Mouse (Mus musculus): ENCODE results near the gene Cx3cr1. TPM values are rescaled to one million over a fixed set of nuclear protein-coding genes. Genes with fewer than 3 reads are reported as not detected.

The Cx3cr1 gene
- polyA plus RNA-seq, 1 experiment from 2014 or later: 4.1 TPM

- DNase-seq (ENCODE audit: low spot score): no peak
- Histone ChIP-seq H3K27me3 (ENCODE audit: insufficient read depth, poor library complexity, severe bottlenecking) (peaks cover under 1% of the 10 kb centered on the region; the same call in 1 of the 2 replicates), H3K36me3 (no peaks in the 10 kb centered on the region), H3K4me1 (no peaks in the 10 kb centered on the region), H3K4me3 (no peak overlapping the region), H3K27ac (no peak overlapping the region), H3K9me3 (no peaks in the 10 kb centered on the region)
- WGBS: 74% methylated on average over 7 of the region's 7 CpGs
Observed at GRCm38 (mm10) chr9:120079901-120080300, 10.2 kb upstream of the Cx3cr1 start.

- Histone ChIP-seq H3K27ac (no peak overlapping the region), H3K4me1 (no peaks in the 10 kb centered on the region), H3K9me3 (no peaks in the 10 kb centered on the region), H3K27me3 (ENCODE audit: insufficient read depth, poor library complexity, severe bottlenecking) (no peaks in the 10 kb centered on the region), H3K4me3 (no peak overlapping the region), H3K36me3 (no peaks in the 10 kb centered on the region)
- WGBS: 74% methylated on average over 3 of the region's 3 CpGs
- no peak for DNase-seq (ENCODE audit: low spot score)
Observed at GRCm38 (mm10) chr9:120078241-120078640, 8.6 kb upstream of the Cx3cr1 start.

GRCm38 (mm10) chr9:120074516-120074915, 4.8 kb upstream of the Cx3cr1 start:
- no peak for DNase-seq (ENCODE audit: low spot score)
- H3K4me1 ChIP-seq: 0 out of 2 replicates have a peak, but pooled peaks cover 4% of the 10 kb centered on the region
- H3K9me3 ChIP-seq: no peaks in the 10 kb centered on the region
- WGBS: 82% methylated on average over 7 of the region's 7 CpGs
- no peaks in the 10 kb centered on the region for H3K36me3 ChIP-seq
- H3K27ac ChIP-seq: no peak overlapping the region
- no peak overlapping the region for H3K4me3 ChIP-seq
- peaks cover 6% of the 10 kb centered on the region; the same call in 1 of the 2 replicates for H3K27me3 ChIP-seq (ENCODE audit: insufficient read depth, poor library complexity, severe bottlenecking)

- no peaks in the 10 kb centered on the region for H3K9me3 ChIP-seq
- DNase-seq (ENCODE audit: low spot score): peak; percentile 85
- 0 out of 2 replicates have a peak, but pooled peaks cover 4% of the 10 kb centered on the region for H3K4me1 ChIP-seq
- peaks cover 6% of the 10 kb centered on the region; the same call in 1 of the 2 replicates for H3K27me3 ChIP-seq (ENCODE audit: insufficient read depth, poor library complexity, severe bottlenecking)
- no peak overlapping the region for H3K27ac ChIP-seq
- no peak overlapping the region for H3K4me3 ChIP-seq
- H3K36me3 ChIP-seq: no peaks in the 10 kb centered on the region
- 24% methylated on average over 3 of the region's 3 CpGs for WGBS
Observed at GRCm38 (mm10) chr9:120073169-120073568, 3.5 kb upstream of the Cx3cr1 start.

- H3K4me1 ChIP-seq: 0 out of 2 replicates have a peak, but pooled peaks cover 4% of the 10 kb centered on the region
- no peak overlapping the region for H3K27ac ChIP-seq
- DNase-seq (ENCODE audit: low spot score): no peak
- no peaks in the 10 kb centered on the region for H3K36me3 ChIP-seq
- H3K4me3 ChIP-seq: no peak overlapping the region
- H3K27me3 ChIP-seq (ENCODE audit: insufficient read depth, poor library complexity, severe bottlenecking): peaks cover 6% of the 10 kb centered on the region; the same call in 1 of the 2 replicates
- H3K9me3 ChIP-seq: no peaks in the 10 kb centered on the region
- WGBS: 72% methylated on average over 2 of the region's 2 CpGs
Observed at GRCm38 (mm10) chr9:120071251-120071650, 1.6 kb upstream of the Cx3cr1 start.

- no peaks in the 10 kb centered on the region for H3K36me3 ChIP-seq
- H3K4me1 ChIP-seq: 0 out of 2 replicates have a peak, but pooled peaks cover 3% of the 10 kb centered on the region
- DNase-seq (ENCODE audit: low spot score): no peak
- WGBS: 55% methylated on average over 10 of the region's 10 CpGs
- H3K27me3 ChIP-seq (ENCODE audit: insufficient read depth, poor library complexity, severe bottlenecking): peaks cover 13% of the 10 kb centered on the region; the same call in 1 of the 2 replicates
- H3K9me3 ChIP-seq: no peaks in the 10 kb centered on the region
- H3K27ac ChIP-seq: no peak overlapping the region
- no peak overlapping the region for H3K4me3 ChIP-seq
Observed at GRCm38 (mm10) chr9:120068047-120068446, 1.6 kb downstream of the Cx3cr1 start.

- Histone ChIP-seq H3K4me1 (no peaks in the 10 kb centered on the region), H3K27me3 (ENCODE audit: insufficient read depth, poor library complexity, severe bottlenecking) (peaks cover 13% of the 10 kb centered on the region; the same call in 1 of the 2 replicates), H3K9me3 (no peaks in the 10 kb centered on the region), H3K27ac (no peak overlapping the region), H3K4me3 (no peak overlapping the region), H3K36me3 (no peaks in the 10 kb centered on the region)
- no peak for DNase-seq (ENCODE audit: low spot score)
- WGBS: 81% methylated on average over 2 of the region's 2 CpGs
Observed at GRCm38 (mm10) chr9:120067609-120068008, 2.1 kb downstream of the Cx3cr1 start.

- 73% methylated on average over 4 of the region's 4 CpGs for WGBS
- Histone ChIP-seq H3K27ac (no peak overlapping the region), H3K36me3 (no peaks in the 10 kb centered on the region), H3K9me3 (no peaks in the 10 kb centered on the region), H3K4me1 (no peaks in the 10 kb centered on the region), H3K27me3 (ENCODE audit: insufficient read depth, poor library complexity, severe bottlenecking) (0 out of 2 replicates have a peak, but pooled peaks cover 7% of the 10 kb centered on the region), H3K4me3 (no peak overlapping the region)
- DNase-seq (ENCODE audit: low spot score): no peak
Observed at GRCm38 (mm10) chr9:120064317-120064716, 5.4 kb downstream of the Cx3cr1 start.

GRCm38 (mm10) chr9:120058730-120059129, 10.9 kb downstream of the Cx3cr1 start:
- Histone ChIP-seq H3K27ac (no peak overlapping the region), H3K4me1 (peaks cover 6% of the 10 kb centered on the region; the same call in 1 of the 2 replicates), H3K36me3 (no peaks in the 10 kb centered on the region), H3K9me3 (no peaks in the 10 kb centered on the region), H3K4me3 (no peak overlapping the region), H3K27me3 (ENCODE audit: insufficient read depth, poor library complexity, severe bottlenecking) (no peaks in the 10 kb centered on the region)
- DNase-seq (ENCODE audit: low spot score): no peak
- 70% methylated on average over 3 of the region's 3 CpGs for whole genome bisulfite sequencing

GRCm38 (mm10) chr9:120056201-120056600, 13.5 kb downstream of the Cx3cr1 start:
- 81% methylated on average over 9 of the region's 9 CpGs for WGBS
- H3K27ac ChIP-seq: no peak overlapping the region

GRCm38 (mm10) chr9:120054545-120055277, 15.0 kb downstream of the Cx3cr1 start:
- Histone ChIP-seq H3K4me1 (peaks cover 6% of the 10 kb centered on the region; the same call in 1 of the 2 replicates), H3K9me3 (no peaks in the 10 kb centered on the region), H3K27ac (no peak overlapping the region), H3K4me3 (no peak overlapping the region), H3K27me3 (ENCODE audit: insufficient read depth, poor library complexity, severe bottlenecking) (no peaks in the 10 kb centered on the region), H3K36me3 (no peaks in the 10 kb centered on the region)
- no peak for DNase-seq (ENCODE audit: low spot score)
- 55% methylated on average over 8 of the region's 8 CpGs for WGBS

More at GRCm38 (mm10) chr9:120056201-120056600, 13.5 kb downstream of the Cx3cr1 start:
- no peaks in the 10 kb centered on the region for H3K27me3 ChIP-seq (ENCODE audit: insufficient read depth, poor library complexity, severe bottlenecking)
- no peak for DNase-seq (ENCODE audit: low spot score)
- peaks cover 6% of the 10 kb centered on the region; the same call in 1 of the 2 replicates for H3K4me1 ChIP-seq
- H3K36me3 ChIP-seq: no peaks in the 10 kb centered on the region
- no peaks in the 10 kb centered on the region for H3K9me3 ChIP-seq
- no peak overlapping the region for H3K4me3 ChIP-seq

- Histone ChIP-seq H3K27ac (no peak overlapping the region), H3K27me3 (ENCODE audit: insufficient read depth, poor library complexity, severe bottlenecking) (no peaks in the 10 kb centered on the region), H3K36me3 (no peaks in the 10 kb centered on the region), H3K4me3 (no peak overlapping the region), H3K4me1 (0 out of 2 replicates have a peak, but pooled peaks cover 6% of the 10 kb centered on the region), H3K9me3 (no peaks in the 10 kb centered on the region)
- 53% methylated on average over 3 of the region's 3 CpGs for WGBS
- no peak for DNase-seq (ENCODE audit: low spot score)
Observed at GRCm38 (mm10) chr9:120049407-120049806, 20.3 kb downstream of the Cx3cr1 start.

GRCm38 (mm10) chr9:120048495-120048894, 21.2 kb downstream of the Cx3cr1 start:
- Histone ChIP-seq H3K27me3 (ENCODE audit: insufficient read depth, poor library complexity, severe bottlenecking) (peaks cover 3% of the 10 kb centered on the region; the same call in 1 of the 2 replicates), H3K27ac (no peak overlapping the region), H3K4me1 (0 out of 2 replicates have a peak, but pooled peaks cover 6% of the 10 kb centered on the region), H3K9me3 (no peaks in the 10 kb centered on the region), H3K4me3 (no peak overlapping the region), H3K36me3 (no peaks in the 10 kb centered on the region)
- no peak for DNase-seq (ENCODE audit: low spot score)
- WGBS: 73% methylated on average over 6 of the region's 6 CpGs

Data from heart, embryonic 10.5 days (tissue).